Mouse (Mus musculus) common myeloid progenitor, adult 5-6 weeks (primary cell): ENCODE measurements around the gene Tbx4. TPM values are rescaled to one million over a fixed set of nuclear protein-coding genes. Genes with fewer than 3 reads are reported as not detected.
A peak's percentile ranks its signal among the peaks of the same experiment; 100 is the strongest.

Source experiments
- ATAC-seq: replicated peaks from 2 replicates; pipeline ENCODE4 v1.8.0; 2016; ENCODE audit warnings: low read depth, mild to moderate bottlenecking, moderate TSS enrichment, inconsistent platforms; ENCODE audit not compliant: poor library complexity, severe bottlenecking
- total RNA-seq: library from RNA; stranded (forward); fragments of 200-1000, 187-1606 nt; gene quantifications from 2 replicates; pipeline ENCODE4 v1.2.3, GENCODE M21; 2017

Tbx4 gene
- total RNA-seq, 1 experiment from 2014 or later = not detected

- no peak for ATAC-seq
These were observed 70.9 kb downstream of the Tbx4 start for GRCm38 (mm10) chr11:85956950-85957778.

- ATAC-seq = peak; percentile 28; the same call in 1 of the 2 replicates
These were observed 73.6 kb downstream of the Tbx4 start for GRCm38 (mm10) chr11:85959837-85960236.

- ATAC-seq = peak; percentile 46; the same call in 1 of the 2 replicates
These were observed 74.1 kb downstream of the Tbx4 start for GRCm38 (mm10) chr11:85960273-85960672.

GRCm38 (mm10) chr11:85961498-85961897 is 75.3 kb downstream of the Tbx4 start:
- no peak for ATAC-seq

Other genes starting within 250 kb of the Tbx4 start
- gene Tbx2, start 53.9 kb upstream of the Tbx4 start, total RNA-seq = 0.05 TPM in 1 of 2 replicates, not detected in the other
- not detected in 2 replicates for gene Gm11444, start 36.1 kb upstream of the Tbx4 start, total RNA-seq